7 mouse cellular contexts compared by ENCODE assay signal in genomic region chr11:120187236-120188101, GRCm38 (mm10). TPM values are rescaled to one million over a fixed set of nuclear protein-coding genes. Genes with fewer than 3 reads are reported as not detected.
A peak's percentile ranks its signal among the peaks of the same experiment; 100 is the strongest.
DNase-seq lines count a peak whose midpoint lies in the region; ATAC-seq and TF ChIP-seq lines count a peak whose summit lies in the region.

No protein-coding gene starts in this region.

- peak overlapping the region; percentile 96 for H3K4me2 ChIP-seq in heart, embryonic 11.5 days
- H3K4me2 ChIP-seq in kidney, embryonic 16.5 days (replicated peaks; ENCODE audit: low read depth, low read length): peak overlapping the region; percentile 94

- H3K36me3 ChIP-seq in ES-Bruce4 (ENCODE audit: control insufficient read depth, insufficient read depth, low read length, poor library complexity, severe bottlenecking) (0 out of 2 replicates have a peak, but pooled peaks cover 2% of the 10 kb centered on the region), macrophage (ENCODE audit: inconsistent target) (no peaks in the 10 kb centered on the region)
- no peaks in the 10 kb centered on the region for H3K36me3 ChIP-seq in heart, embryonic 11.5 days (ENCODE audit: control insufficient read depth, insufficient read depth, low read length)
- no peaks in the 10 kb centered on the region for H3K36me3 ChIP-seq in kidney, embryonic 16.5 days (ENCODE audit: insufficient read depth, low read length)

- no peak for TF ChIP-seq CTCF in ES-Bruce4 (IDR thresholded peaks at IDR 0.05; ENCODE audit: low read depth, low read length)

- no peak for TF ChIP-seq EP300 in ES-Bruce4 (IDR thresholded peaks at IDR 0.05; ENCODE audit: insufficient read depth, low read depth, low read length)

- no peak for TF ChIP-seq POLR2A in ES-Bruce4 (IDR thresholded peaks at IDR 0.05; ENCODE audit: insufficient read depth, low read length)

- peak; percentile 31 for DNase-seq in adrenal gland, adult 8-10 months
- no peak for DNase-seq in gastrocnemius, postnatal 25 days
- no peak for DNase-seq in thymus, postnatal 25 days

- no peak for ATAC-seq in heart, embryonic 11.5 days (replicated peaks; ENCODE audit: insufficient number of reproducible peaks, low FRiP score, low TSS enrichment)
- ATAC-seq in kidney, embryonic 16.5 days (ENCODE audit: low FRiP score, low TSS enrichment): no peak

- peak overlapping the region; percentile 33; the same call in 1 of the 2 replicates for H3K4me3 ChIP-seq in ES-Bruce4 (ENCODE audit: low read depth, low read length)
- H3K4me3 ChIP-seq in heart, embryonic 11.5 days (ENCODE audit: low read depth, low read length): peak overlapping the region; percentile 85
- H3K4me3 ChIP-seq in kidney, embryonic 16.5 days (ENCODE audit: low read length): peak overlapping the region; percentile 96
- H3K4me3 ChIP-seq in macrophage (ENCODE audit: inconsistent target): peak overlapping the region; percentile 71; the same call in 1 of the 2 replicates

- no peaks in the 10 kb centered on the region for H3K9me3 ChIP-seq in ES-Bruce4 (replicated peaks; ENCODE audit: control insufficient read depth, insufficient read depth, low read length, poor library complexity, severe bottlenecking)
- no peaks in the 10 kb centered on the region for H3K9me3 ChIP-seq in heart, embryonic 11.5 days (replicated peaks; ENCODE audit: control insufficient read depth, low read length)
- H3K9me3 ChIP-seq in kidney, embryonic 16.5 days (ENCODE audit: low read length): no peaks in the 10 kb centered on the region

- WGBS in heart, embryonic 11.5 days (ENCODE audit: insufficient replicate concordance): under 1% methylated on average over 42 of the region's 43 CpGs
- WGBS in kidney, embryonic 16.5 days: 0% methylated on average over 43 of the region's 43 CpGs
- 35% methylated on average over 40 of the region's 43 CpGs for WGBS in macrophage (ENCODE audit: missing documents)

- H3K27ac ChIP-seq in ES-Bruce4 (ENCODE audit: insufficient read depth, low read length) (no peak overlapping the region), macrophage (no peak overlapping the region)
- H3K27ac ChIP-seq in heart, embryonic 11.5 days (ENCODE audit: low read depth, low read length): peak overlapping the region; percentile 98
- peak overlapping the region; percentile 99 for H3K27ac ChIP-seq in kidney, embryonic 16.5 days (ENCODE audit: low read length)

- no peaks in the 10 kb centered on the region for H3K79me2 ChIP-seq in macrophage (ENCODE audit: inconsistent target)

- peak overlapping the region; percentile 77 for H3K9ac ChIP-seq in ES-Bruce4 (ENCODE audit: low read depth, poor library complexity, severe bottlenecking)
- H3K9ac ChIP-seq in heart, embryonic 11.5 days (ENCODE audit: low read depth, low read length): peak overlapping the region; percentile 88
- H3K9ac ChIP-seq in kidney, embryonic 16.5 days (replicated peaks; ENCODE audit: low read length): peak overlapping the region; percentile 99

- H3K4me1 ChIP-seq in ES-Bruce4 (ENCODE audit: control insufficient read depth, insufficient read depth, low read length): peaks cover 5% of the 10 kb centered on the region
- peaks cover 50% of the 10 kb centered on the region for H3K4me1 ChIP-seq in heart, embryonic 11.5 days (ENCODE audit: control insufficient read depth, insufficient read depth, low read length)
- H3K4me1 ChIP-seq in kidney, embryonic 16.5 days (ENCODE audit: insufficient read depth, low read length): peaks cover 65% of the 10 kb centered on the region

- peaks cover 13% of the 10 kb centered on the region; the same call in 1 of the 2 replicates for H3K27me3 ChIP-seq in ES-Bruce4 (ENCODE audit: control insufficient read depth, insufficient read depth, low read length, poor library complexity, severe bottlenecking)
- no peaks in the 10 kb centered on the region for H3K27me3 ChIP-seq in heart, embryonic 11.5 days (ENCODE audit: control insufficient read depth, insufficient read depth, low read length)
- no peaks in the 10 kb centered on the region for H3K27me3 ChIP-seq in kidney, embryonic 16.5 days (ENCODE audit: insufficient read depth, low read length)

RNA-seq across cellular contexts. Expression of gene Slc38a10, which starts 36.3 kb away (rescaled TPM):
- polyA plus RNA-seq in ES-Bruce4 (2011; ENCODE audit: insufficient read depth, insufficient read length, low read depth, missing spikeins) (44.0 and 50.3 TPM in 2 replicates), macrophage (2018) (67.7 to 97.9 TPM (median 71.0 TPM) in 3 replicates)
- total RNA-seq in adrenal gland, adult 8-10 months (2022): 100 to 1,000 TPM; 155 to 215 (median 187) TPM
- 57.5 and 72.0 TPM in 2 replicates for polyA plus RNA-seq in heart, embryonic 11.5 days (2014; fragmentation: Nextera tagmentation; extraction: Ambion mirVana)
- polyA plus RNA-seq in kidney, embryonic 16.5 days (2015; fragmentation: Nextera tagmentation; extraction: Ambion mirVana): 132 and 133 TPM in 2 replicates
- total RNA-seq in macrophage (2018; cell fraction: chromatin; rRNA removed): 100 to 1,000 TPM in 9 of 26 experiments, 10 to 100 TPM in 17; 30.9 to 137 (median 79.0) TPM
- 10 to 100 TPM; 45.6 to 99.5 (median 75.0) TPM for total RNA-seq in macrophage (2018; cell fraction: cytosol; rRNA removed)
- 100 to 1,000 TPM in 22 of 26 experiments, 10 to 100 TPM in 4; 53.7 to 188 (median 139) TPM for total RNA-seq in macrophage (2018; cell fraction: nucleus; rRNA removed)
- total RNA-seq in gastrocnemius, postnatal 25 days (2021): 10 to 100 TPM; 43.8 to 57.6 TPM

RNA-seq across cellular contexts. Expression of gene Bahcc1, which starts 45.3 kb away (rescaled TPM):
- 21.2 and 21.6 TPM in 2 replicates for polyA plus RNA-seq in ES-Bruce4 (2011; ENCODE audit: insufficient read depth, insufficient read length, low read depth, missing spikeins)
- 10 to 100 TPM; 16.6 to 24.5 (median 19.5) TPM for total RNA-seq in adrenal gland, adult 8-10 months (2022)
- polyA plus RNA-seq in heart, embryonic 11.5 days (2014; fragmentation: Nextera tagmentation; extraction: Ambion mirVana): 7.0 and 9.1 TPM in 2 replicates
- polyA plus RNA-seq in kidney, embryonic 16.5 days (2015; fragmentation: Nextera tagmentation; extraction: Ambion mirVana): 13.2 and 14.2 TPM in 2 replicates
- 10 to 100 TPM in 7 of 26 experiments, 1 to 10 TPM in 19; 1.6 to 13.2 (median 8.4) TPM for total RNA-seq in macrophage (2018; cell fraction: chromatin; rRNA removed)
- 1 to 10 TPM; 1.4 to 5.9 (median 4.0) TPM for total RNA-seq in macrophage (2018; cell fraction: cytosol; rRNA removed)
- 10 to 100 TPM in 5 of 26 experiments, 1 to 10 TPM in 21; 2.6 to 14.8 (median 8.3) TPM for total RNA-seq in macrophage (2018; cell fraction: nucleus; rRNA removed)
- 2.2 to 3.5 TPM (median 3.0 TPM) in 3 replicates for polyA plus RNA-seq in macrophage (2018)
- total RNA-seq in gastrocnemius, postnatal 25 days (2021): 1 to 10 TPM; 3.2 to 4.7 TPM

Comparison
In these comparisons a context has a peak if more than half of its experiments do, and no peak if none do; other contexts are left out.
1. H3K27ac ChIP-seq: peak in heart, embryonic 11.5 days (single experiment) and kidney, embryonic 16.5 days (single experiment); none in ES-Bruce4 (single experiment) and macrophage (single experiment).
2. H3K4me3 ChIP-seq: peak in every context shown above with its lines; median percentile 96 in kidney, embryonic 16.5 days; 85 in heart, embryonic 11.5 days; 71 in macrophage; 33 in ES-Bruce4.
3. Peak in every context shown above with its lines, with median percentiles within 50 percentile points of each other: H3K9ac ChIP-seq.